Mouse (Mus musculus): ENCODE results near the gene Slfn8.
A peak's percentile ranks its signal among the peaks of the same experiment; 100 is the strongest.

Gene Slfn8

GRCm38 (mm10) chr11:83020621-83021020 is at the start of gene Slfn8:
Gene Slfn8, minus strand, starts transcription at chr11:83020810.
- DNase-seq (ENCODE audit: low spot score in 2 of 2) = peak in 1 of 2 experiments; percentile 23

GRCm38 (mm10) chr11:83067982-83068694 is 47.5 kb upstream of the Slfn8 start:
- DNase-seq (ENCODE audit: low spot score in 2 of 2) = peak; percentile 22 to 59

- DNase-seq (ENCODE audit: low spot score in 2 of 2) = peak; percentile 47 to 76
Measured at GRCm38 (mm10) chr11:83066640-83067531, 46.3 kb upstream of the Slfn8 start.

GRCm38 (mm10) chr11:83065441-83066344 is 45.1 kb upstream of the Slfn8 start:
- peak; percentile 19 to 65 for DNase-seq (ENCODE audit: low spot score in 2 of 2)

GRCm38 (mm10) chr11:83064946-83065345 is 44.3 kb upstream of the Slfn8 start, which contains the start of gene Slfn2:
Gene Slfn2, plus strand, starts transcription at chr11:83065112.
- DNase-seq (ENCODE audit: low spot score in 2 of 2) = peak; percentile 28 to 65

- peak; percentile 13 to 63 for DNase-seq (ENCODE audit: low spot score in 2 of 2)
Measured at GRCm38 (mm10) chr11:83063941-83064349, 43.3 kb upstream of the Slfn8 start.

GRCm38 (mm10) chr11:83063126-83063525 is 42.5 kb upstream of the Slfn8 start:
- peak; percentile 26 to 61 for DNase-seq (ENCODE audit: low spot score in 2 of 2)

GRCm38 (mm10) chr11:83061806-83062205 is 41.2 kb upstream of the Slfn8 start:
- DNase-seq (ENCODE audit: low spot score in 2 of 2) = peak; percentile 4 to 54

GRCm38 (mm10) chr11:83060412-83061020 is 39.9 kb upstream of the Slfn8 start:
- DNase-seq (ENCODE audit: low spot score in 2 of 2) = peak; percentile 10 to 54

- peak; percentile 54 to 82 for DNase-seq (ENCODE audit: low spot score in 2 of 2)
Measured at GRCm38 (mm10) chr11:83057863-83058262, 37.3 kb upstream of the Slfn8 start.

GRCm38 (mm10) chr11:83045642-83046041 is 25.0 kb upstream of the Slfn8 start:
- DNase-seq (ENCODE audit: low spot score in 2 of 2) = peak in 1 of 2 experiments; percentile 22

- DNase-seq (ENCODE audit: low spot score in 2 of 2) = peak in 1 of 2 experiments; percentile 19
Measured at GRCm38 (mm10) chr11:83043891-83044290, 23.3 kb upstream of the Slfn8 start.

GRCm38 (mm10) chr11:83041000-83041399 is 20.4 kb upstream of the Slfn8 start:
- DNase-seq (ENCODE audit: low spot score in 2 of 2) = no peak

GRCm38 (mm10) chr11:83040325-83040724 is 19.7 kb upstream of the Slfn8 start:
- DNase-seq (ENCODE audit: low spot score in 2 of 2) = peak; percentile 15 to 54

GRCm38 (mm10) chr11:83039796-83040195 is 19.2 kb upstream of the Slfn8 start:
- peak in 1 of 2 experiments; percentile 44 for DNase-seq (ENCODE audit: low spot score in 2 of 2)

- peak in 1 of 2 experiments; percentile 19 for DNase-seq (ENCODE audit: low spot score in 2 of 2)
Measured at GRCm38 (mm10) chr11:83039156-83039555, 18.5 kb upstream of the Slfn8 start.

GRCm38 (mm10) chr11:83038686-83039085 is 18.1 kb upstream of the Slfn8 start:
- peak in 1 of 2 experiments; percentile 45 for DNase-seq (ENCODE audit: low spot score in 2 of 2)

GRCm38 (mm10) chr11:83019561-83020519 is 770 bp downstream of the Slfn8 start:
- DNase-seq (ENCODE audit: low spot score in 2 of 2) = peak in 1 of 2 experiments; percentile 58

- peak in 1 of 2 experiments; percentile 7 for DNase-seq (ENCODE audit: low spot score in 2 of 2)
Measured at GRCm38 (mm10) chr11:83016093-83016492, 4.5 kb downstream of the Slfn8 start.

GRCm38 (mm10) chr11:83013356-83013755 is 7.3 kb downstream of the Slfn8 start:
- peak in 1 of 2 experiments; percentile 3 for DNase-seq (ENCODE audit: low spot score in 2 of 2)
